Mouse (Mus musculus): ENCODE results near the gene Ndufs2. TPM values are rescaled to one million over a fixed set of nuclear protein-coding genes. Genes with fewer than 3 reads are reported as not detected.

Gene Ndufs2
- polyA plus RNA-seq, 1 experiment from 2014 or later, result 218 TPM

- Histone ChIP-seq H3K4me2 (replicated peaks) (no peak within 1 kb of the TSS), H3K9ac (no peak within 1 kb of the TSS), H3K36me3 (replicated peaks; ENCODE audit: control insufficient read depth, insufficient read depth) (peaks cover 10% of the 10 kb centered on the region; the same call in 1 of the 2 replicates)
These were observed 37.2 kb downstream of the Ndufs2 start, which contains the start of gene Nr1i3 for GRCm38 (mm10) chr1:171213801-171214496. Nr1i3 (plus strand) TSS chr1:171213970.

DNA sequence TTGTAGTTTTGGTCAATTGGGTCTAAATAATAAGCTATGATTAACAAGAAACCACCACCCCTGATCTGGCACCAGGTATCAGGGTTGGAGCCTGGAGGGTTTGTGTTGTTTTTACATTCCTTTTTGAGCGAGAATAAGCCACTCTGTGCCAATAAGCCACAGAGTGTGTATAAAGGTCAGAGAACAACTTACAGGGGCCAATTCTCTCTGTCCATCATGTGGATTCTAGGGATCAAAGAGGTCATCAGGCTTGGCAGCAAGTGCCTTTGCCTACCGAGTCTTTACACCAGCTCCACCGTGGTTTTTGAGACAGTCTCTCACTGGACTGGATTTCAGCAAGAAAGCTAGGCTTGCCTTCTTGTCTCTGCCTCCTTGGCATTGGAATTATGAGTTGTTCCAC, 38.3 kb downstream of the Ndufs2 start:
- no peaks in the 10 kb centered on the region for H3K4me1 ChIP-seq (replicated peaks; ENCODE audit: control insufficient read depth, insufficient read depth, low read length)
- H3K4me2 ChIP-seq (replicated peaks), result no peak overlapping the region
- DNase-seq (ENCODE audit: low spot score) (no peak), ATAC-seq (ENCODE audit: low FRiP score) (no peak)
- 50% methylated on average over 3 of the region's 3 CpGs for WGBS
- H3K9ac ChIP-seq, result no peak overlapping the region
- H3K36me3 ChIP-seq (replicated peaks; ENCODE audit: control insufficient read depth, insufficient read depth), result no peaks in the 10 kb centered on the region; the same call in 1 of the 2 replicates
- H3K27ac ChIP-seq, result no peak overlapping the region
- H3K4me3 ChIP-seq (replicated peaks; ENCODE audit: low read length), result no peak overlapping the region
- no peaks in the 10 kb centered on the region for H3K27me3 ChIP-seq (ENCODE audit: control insufficient read depth, insufficient read depth, low read length)
- no peaks in the 10 kb centered on the region for H3K9me3 ChIP-seq (ENCODE audit: control insufficient read depth, low read length)

More at GRCm38 (mm10) chr1:171213801-171214496, 37.2 kb downstream of the Ndufs2 start, which contains the start of gene Nr1i3:
- H3K27me3 ChIP-seq (ENCODE audit: control insufficient read depth, insufficient read depth, low read length), result no peaks in the 10 kb centered on the region
- ATAC-seq (ENCODE audit: low FRiP score), result no peak
- no peak for DNase-seq (ENCODE audit: low spot score)
- no peak within 1 kb of the TSS for H3K27ac ChIP-seq
- no peak within 1 kb of the TSS for H3K4me3 ChIP-seq (replicated peaks; ENCODE audit: low read length)
- WGBS, result 72% methylated on average over 10 of the region's 10 CpGs
- no peaks in the 10 kb centered on the region for H3K4me1 ChIP-seq (replicated peaks; ENCODE audit: control insufficient read depth, insufficient read depth, low read length)
- H3K9me3 ChIP-seq (ENCODE audit: control insufficient read depth, low read length), result no peaks in the 10 kb centered on the region

DNA sequence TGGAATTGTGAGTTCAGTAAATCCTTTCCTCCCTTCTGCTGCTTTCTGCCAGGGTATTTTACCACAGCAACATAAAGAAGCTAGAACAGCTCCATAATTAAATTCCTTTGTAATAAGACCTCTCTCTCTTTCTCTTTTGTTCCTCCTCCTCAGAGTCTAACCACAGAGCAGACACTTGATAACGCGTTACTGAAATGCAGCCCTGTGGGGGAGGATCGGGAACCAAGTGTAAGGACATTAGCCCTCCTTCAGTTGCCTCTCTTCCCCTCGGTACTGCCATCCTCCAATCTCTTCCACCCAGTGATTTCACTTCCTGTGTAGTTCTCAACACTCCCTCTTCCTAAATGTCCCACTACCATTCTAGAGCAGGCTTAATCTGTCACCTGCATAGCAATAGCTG, 41.8 kb downstream of the Ndufs2 start:
- Histone ChIP-seq H3K4me2 (replicated peaks) (no peak overlapping the region), H3K9ac (no peak overlapping the region), H3K27me3 (ENCODE audit: control insufficient read depth, insufficient read depth, low read length) (no peaks in the 10 kb centered on the region), H3K4me1 (replicated peaks; ENCODE audit: control insufficient read depth, insufficient read depth, low read length) (no peaks in the 10 kb centered on the region), H3K4me3 (replicated peaks; ENCODE audit: low read length) (no peak overlapping the region), H3K27ac (no peak overlapping the region), H3K36me3 (replicated peaks; ENCODE audit: control insufficient read depth, insufficient read depth) (no peaks in the 10 kb centered on the region), H3K9me3 (ENCODE audit: control insufficient read depth, low read length) (no peaks in the 10 kb centered on the region)
- whole genome bisulfite sequencing, result 25% methylated on average over 4 of the region's 4 CpGs
- ATAC-seq (ENCODE audit: low FRiP score) (no peak), DNase-seq (ENCODE audit: low spot score) (no peak)

DNA sequence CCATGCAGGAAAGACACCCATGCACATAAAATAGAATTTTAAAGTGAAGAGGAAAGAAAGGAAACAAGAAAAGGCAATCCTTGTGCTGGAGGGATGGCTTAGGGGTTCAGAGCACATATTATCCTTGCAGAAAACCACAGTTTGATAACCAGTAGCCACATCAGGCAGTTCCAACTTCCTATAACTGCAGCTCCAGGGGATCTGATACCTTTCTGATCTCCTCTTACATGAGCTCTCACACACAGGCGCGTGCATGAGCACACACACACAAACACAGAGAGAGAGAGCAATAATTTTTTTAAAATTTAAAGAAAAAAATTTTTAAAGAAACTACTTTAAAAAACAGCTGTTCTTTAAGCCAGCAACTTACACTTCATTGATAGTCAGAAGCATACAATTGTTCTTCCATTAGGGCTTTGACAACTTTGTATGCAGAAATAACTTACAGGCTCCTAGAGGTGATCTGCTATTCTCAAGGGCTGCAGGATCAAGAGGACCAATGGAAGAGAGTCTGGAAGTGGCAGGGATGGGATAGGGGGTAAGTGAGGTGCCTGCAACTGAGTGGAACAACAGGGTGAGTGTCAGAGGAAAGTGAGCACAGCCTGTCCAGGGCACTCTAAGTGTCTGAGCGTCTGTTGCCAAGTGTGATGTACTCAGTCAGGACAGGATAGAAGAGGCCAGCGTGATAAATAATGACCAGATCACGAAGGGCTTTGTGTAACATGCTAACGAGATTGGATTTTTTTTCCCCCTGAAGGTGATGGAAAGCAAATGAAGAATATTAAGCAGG, 45.3 kb downstream of the Ndufs2 start:
- Histone ChIP-seq H3K4me1 (replicated peaks; ENCODE audit: control insufficient read depth, insufficient read depth, low read length) (no peaks in the 10 kb centered on the region), H3K9ac (no peak overlapping the region), H3K9me3 (ENCODE audit: control insufficient read depth, low read length) (no peaks in the 10 kb centered on the region), H3K4me2 (replicated peaks) (no peak overlapping the region), H3K27ac (no peak overlapping the region), H3K36me3 (replicated peaks; ENCODE audit: control insufficient read depth, insufficient read depth) (no peaks in the 10 kb centered on the region), H3K27me3 (ENCODE audit: control insufficient read depth, insufficient read depth, low read length) (no peaks in the 10 kb centered on the region), H3K4me3 (replicated peaks; ENCODE audit: low read length) (no peak overlapping the region)
- WGBS, result 55% methylated on average over 6 of the region's 6 CpGs
- ATAC-seq (ENCODE audit: low FRiP score) (no peak), DNase-seq (ENCODE audit: low spot score) (no peak)

DNA sequence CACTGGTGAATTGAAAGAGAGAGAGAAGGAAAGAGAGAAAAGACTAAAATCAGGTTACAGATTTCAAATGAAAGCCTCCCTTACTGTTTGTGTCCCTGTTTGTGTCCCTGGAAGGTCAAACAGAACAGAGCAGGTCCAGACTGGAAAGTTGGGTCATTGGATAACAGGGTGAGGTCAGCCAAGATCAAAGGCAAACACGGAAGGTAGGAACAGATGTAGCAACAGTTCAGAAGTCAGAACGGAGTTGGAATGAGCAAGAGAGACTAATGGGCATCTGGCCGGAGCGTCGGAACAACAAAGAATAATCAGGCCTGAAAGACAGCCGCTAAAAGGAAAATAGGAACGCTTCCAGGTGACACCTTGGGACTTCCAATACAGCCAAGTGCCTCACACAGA, 46.9 kb downstream of the Ndufs2 start:
- H3K9me3 ChIP-seq (ENCODE audit: control insufficient read depth, low read length), result no peaks in the 10 kb centered on the region
- H3K27me3 ChIP-seq (ENCODE audit: control insufficient read depth, insufficient read depth, low read length), result no peaks in the 10 kb centered on the region
- no peaks in the 10 kb centered on the region for H3K36me3 ChIP-seq (replicated peaks; ENCODE audit: control insufficient read depth, insufficient read depth)
- ATAC-seq (ENCODE audit: low FRiP score) (no peak), DNase-seq (ENCODE audit: low spot score) (no peak)
- no peak overlapping the region for H3K9ac ChIP-seq
- 65% methylated on average over 7 of the region's 7 CpGs for WGBS
- no peak overlapping the region for H3K4me3 ChIP-seq (replicated peaks; ENCODE audit: low read length)
- no peak overlapping the region for H3K4me2 ChIP-seq (replicated peaks)
- no peak overlapping the region for H3K27ac ChIP-seq
- no peaks in the 10 kb centered on the region for H3K4me1 ChIP-seq (replicated peaks; ENCODE audit: control insufficient read depth, insufficient read depth, low read length)

- no peak for DNase-seq (ENCODE audit: low spot score)
- Histone ChIP-seq H3K27me3 (ENCODE audit: control insufficient read depth, insufficient read depth, low read length) (no peaks in the 10 kb centered on the region), H3K27ac (no peak overlapping the region), H3K4me1 (replicated peaks; ENCODE audit: control insufficient read depth, insufficient read depth, low read length) (no peaks in the 10 kb centered on the region), H3K4me2 (replicated peaks) (no peak overlapping the region), H3K9ac (no peak overlapping the region), H3K36me3 (replicated peaks; ENCODE audit: control insufficient read depth, insufficient read depth) (no peaks in the 10 kb centered on the region), H3K9me3 (ENCODE audit: control insufficient read depth, low read length) (no peaks in the 10 kb centered on the region), H3K4me3 (replicated peaks; ENCODE audit: low read length) (no peak overlapping the region)
- ATAC-seq (ENCODE audit: low FRiP score), result no peak
- WGBS, result 60% methylated on average over 10 of the region's 11 CpGs
These were observed 47.5 kb downstream of the Ndufs2 start for GRCm38 (mm10) chr1:171203471-171204248.

DNA sequence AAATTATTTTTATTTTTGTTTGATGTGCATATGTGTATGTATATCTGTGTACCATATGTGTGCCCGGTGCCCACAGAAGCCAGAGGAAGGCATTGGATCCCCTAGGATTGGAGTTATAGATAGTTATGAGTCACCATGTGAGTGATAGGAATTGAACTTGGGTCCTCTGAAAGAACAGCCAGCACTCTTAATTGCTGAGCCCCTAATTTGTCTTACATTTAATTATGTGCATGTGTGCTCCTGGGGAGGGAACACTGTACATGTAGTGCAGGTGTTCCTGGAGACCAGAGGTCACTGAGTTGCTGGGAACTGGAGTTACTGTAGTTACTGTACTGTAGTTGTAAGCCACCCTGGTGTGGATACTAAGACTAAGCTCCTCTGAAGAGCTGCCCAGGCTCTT, 50.4 kb downstream of the Ndufs2 start:
- Histone ChIP-seq H3K4me3 (replicated peaks; ENCODE audit: low read length) (no peak overlapping the region), H3K4me1 (replicated peaks; ENCODE audit: control insufficient read depth, insufficient read depth, low read length) (peaks cover 7% of the 10 kb centered on the region; the same call in 1 of the 2 replicates), H3K36me3 (replicated peaks; ENCODE audit: control insufficient read depth, insufficient read depth) (no peaks in the 10 kb centered on the region), H3K27me3 (ENCODE audit: control insufficient read depth, insufficient read depth, low read length) (peaks cover 18% of the 10 kb centered on the region), H3K9me3 (ENCODE audit: control insufficient read depth, low read length) (no peaks in the 10 kb centered on the region), H3K27ac (no peak overlapping the region), H3K9ac (no peak overlapping the region), H3K4me2 (replicated peaks) (no peak overlapping the region)
- DNase-seq (ENCODE audit: low spot score) (no peak), ATAC-seq (ENCODE audit: low FRiP score) (no peak)
- 100% methylated on average over 1 of the region's 1 CpGs for WGBS

GRCm38 (mm10) chr1:171199532-171199931, 51.7 kb downstream of the Ndufs2 start:
- WGBS, result 68% methylated on average over 1 of the region's 1 CpGs
- H3K27ac ChIP-seq, result no peak overlapping the region
- no peaks in the 10 kb centered on the region for H3K36me3 ChIP-seq (replicated peaks; ENCODE audit: control insufficient read depth, insufficient read depth)
- peaks cover 22% of the 10 kb centered on the region for H3K27me3 ChIP-seq (ENCODE audit: control insufficient read depth, insufficient read depth, low read length)
- ATAC-seq (ENCODE audit: low FRiP score) (no peak), DNase-seq (ENCODE audit: low spot score) (no peak)
- no peak overlapping the region for H3K9ac ChIP-seq
- H3K4me2 ChIP-seq (replicated peaks), result no peak overlapping the region
- H3K9me3 ChIP-seq (ENCODE audit: control insufficient read depth, low read length), result no peaks in the 10 kb centered on the region
- H3K4me3 ChIP-seq (replicated peaks; ENCODE audit: low read length), result no peak overlapping the region
- H3K4me1 ChIP-seq (replicated peaks; ENCODE audit: control insufficient read depth, insufficient read depth, low read length), result peaks cover 11% of the 10 kb centered on the region

DNA sequence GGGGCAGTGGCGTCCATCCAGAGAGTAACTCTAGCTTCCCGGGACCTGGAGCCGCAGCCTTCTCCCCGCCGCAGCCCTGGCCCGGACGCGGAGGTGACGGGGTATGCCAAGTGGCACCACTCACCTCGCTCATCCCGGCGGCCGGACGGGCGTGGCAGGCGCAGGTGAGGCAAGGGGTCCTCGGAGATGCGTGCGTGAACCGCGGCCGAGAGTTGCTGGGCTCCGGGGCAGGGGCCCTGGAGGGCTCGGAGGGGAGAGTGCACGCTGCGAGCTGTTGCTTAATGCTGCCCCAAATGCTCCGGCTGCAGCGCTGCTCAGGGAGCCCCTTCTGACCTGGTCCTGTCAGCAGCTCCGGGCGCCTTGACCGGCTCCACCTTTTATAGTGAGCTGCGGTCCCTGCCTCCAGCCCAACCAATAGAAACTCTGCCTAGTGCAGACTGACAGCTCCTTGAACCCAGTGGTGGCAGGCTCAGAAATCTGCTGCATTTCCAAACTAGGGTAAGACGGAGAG, 55.2 kb downstream of the Ndufs2 start, which contains the start of gene Pcp4l1:
TSS of gene Pcp4l1 (minus strand) at position 382 of the 511 bp plus-strand sequence.
- ATAC-seq (ENCODE audit: low FRiP score), result peak; percentile 80
- H3K27me3 ChIP-seq (ENCODE audit: control insufficient read depth, insufficient read depth, low read length), result peaks cover 36% of the 10 kb centered on the region
- WGBS, result under 1% methylated on average over 33 of the region's 33 CpGs

More for the DNA sequence above, 55.2 kb downstream of the Ndufs2 start, which contains the start of gene Pcp4l1:
- no peaks in the 10 kb centered on the region for H3K36me3 ChIP-seq (replicated peaks; ENCODE audit: control insufficient read depth, insufficient read depth)
- no peak within 1 kb of the TSS for H3K27ac ChIP-seq
- H3K4me2 ChIP-seq (replicated peaks), result peak within 1 kb of the TSS; percentile 98
- H3K4me3 ChIP-seq (replicated peaks; ENCODE audit: low read length), result peak within 1 kb of the TSS; percentile 61
- peak within 1 kb of the TSS; percentile 66 for H3K9ac ChIP-seq
- H3K4me1 ChIP-seq (replicated peaks; ENCODE audit: control insufficient read depth, insufficient read depth, low read length), result peaks cover 23% of the 10 kb centered on the region
- DNase-seq (ENCODE audit: low spot score), result peak; percentile 61
- no peaks in the 10 kb centered on the region for H3K9me3 ChIP-seq (ENCODE audit: control insufficient read depth, low read length)
